16 mouse cellular contexts compared by ENCODE assay signal in the genomic region with DNA sequence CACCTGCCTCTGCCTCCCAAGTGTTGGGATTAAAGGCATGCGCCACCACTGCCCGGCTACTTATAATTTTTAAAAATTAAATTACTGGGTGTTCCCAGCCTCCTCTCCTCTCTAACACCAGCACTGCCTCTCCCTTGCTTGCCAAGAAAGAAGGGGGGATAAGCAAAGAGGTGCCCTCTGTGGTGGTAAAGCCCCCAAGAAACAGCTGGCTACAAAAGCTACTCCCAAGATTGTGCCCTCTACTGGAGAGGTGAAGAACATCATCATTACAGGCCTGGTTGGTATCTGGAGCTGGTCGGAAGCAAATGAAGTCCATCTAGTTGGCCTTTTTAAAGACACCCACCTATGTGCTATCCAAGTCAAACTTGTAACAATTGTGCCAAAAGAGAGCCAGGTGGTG. TPM values are rescaled to one million over a fixed set of nuclear protein-coding genes. Genes with fewer than 3 reads are reported as not detected.
A peak's percentile ranks its signal among the peaks of the same experiment; 100 is the strongest.
DNase-seq lines count a peak whose midpoint lies in the region; TF ChIP-seq lines count a peak whose summit lies in the region.
"Had no signal": no experiment of that assay in that cellular context is flagged by ENCODE, and none has a peak within 500 bp of the region (broad histone marks: within the 10 kb centered on the region; RNA-seq: fewer than 3 reads in every experiment).

No protein-coding gene starts in this region.

- DNase-seq in cerebellum, adult 9-11 months: peak; percentile 10
- DNase-seq in cerebellum, adult 9-10 months: no peak
- DNase-seq in left cerebral cortex, adult 2 months (ENCODE audit: extremely low spot score in 1 of 2, low spot score in 2 of 2): no peak
- no peak for DNase-seq in left cerebral cortex, postnatal 4 days
- DNase-seq in 416B (ENCODE audit: low read depth) (peak; percentile 60), R1 (ENCODE audit: low read depth, low spot score) (peak; percentile 44)
- DNase-seq in urinary bladder, postnatal 25 days (ENCODE audit: low spot score): no peak
- no peak for DNase-seq in left cerebral cortex, adult 8-10 months (ENCODE audit: low spot score in 2 of 2)
- DNase-seq: cerebellum, adult 11 months; liver, embryonic 13.5 days; midbrain, embryonic 14.5 days had no signal

- intact Hi-C loops in left cerebral cortex, adult 2 months (cut with DNase I): no loop called here
- intact Hi-C loops in left cerebral cortex, postnatal 4 days (cut with DNase I): loop anchor here (10.0 kb wide), 1 partner anchor 285 kb away; the partner anchor contains the start of gene Ppard

- H3K4me3 ChIP-seq in left cerebral cortex, adult 2 months: no peak overlapping the region
- H3K4me3 ChIP-seq: forebrain, embryonic 13.5 days; liver, embryonic 13.5 days had no signal

- H3K27ac ChIP-seq in left cerebral cortex, adult 2 months: no peak overlapping the region
- H3K27ac ChIP-seq: forebrain, embryonic 13.5 days; hindbrain, embryonic 14.5 days; liver, embryonic 13.5 days had no signal

- TF ChIP-seq CTCF in left cerebral cortex, adult 2 months (IDR thresholded peaks at IDR 0.05): peak; percentile 62

RNA-seq across cellular contexts. Expression of gene Fkbp5, which starts 2.5 kb away (rescaled TPM):
- 10 to 100 TPM; 51.5 to 54.4 TPM for total RNA-seq in left cerebral cortex, adult 2 months (2021)
- 10 to 100 TPM; 39.0 to 40.9 TPM for total RNA-seq in left cerebral cortex, postnatal 4 days (2021)
- total RNA-seq in left cerebral cortex, adult 8-10 months (2022): 10 to 100 TPM; 34.6 to 56.0 (median 46.5) TPM

RNA-seq across cellular contexts. Expression of gene Armc12, which starts 10.8 kb away (rescaled TPM):
- total RNA-seq in left cerebral cortex, adult 2 months (2021): not detected
- total RNA-seq in left cerebral cortex, postnatal 4 days (2021): not detected
- total RNA-seq in left cerebral cortex, adult 8-10 months (2022): not detected
- total RNA-seq: adrenal gland, adult 18-20 months; granulocyte monocyte progenitor cell, adult 5-6 weeks; layer of hippocampus, adult 8-10 months had no signal

RNA-seq across cellular contexts. Expression of gene Clpsl2, which starts 29.4 kb away (rescaled TPM):
- not detected for total RNA-seq in left cerebral cortex, adult 2 months (2021)
- not detected for total RNA-seq in left cerebral cortex, postnatal 4 days (2021)
- total RNA-seq in left cerebral cortex, adult 8-10 months (2022): not detected
- total RNA-seq: adrenal gland, adult 18-20 months; granulocyte monocyte progenitor cell, adult 5-6 weeks; layer of hippocampus, adult 8-10 months had no signal

RNA-seq across cellular contexts. Expression of gene Clps, which starts 40.7 kb away (rescaled TPM):
- total RNA-seq in left cerebral cortex, adult 2 months (2021): not detected
- total RNA-seq in left cerebral cortex, postnatal 4 days (2021): not detected
- total RNA-seq in left cerebral cortex, adult 8-10 months (2022): not detected
- total RNA-seq: adrenal gland, adult 18-20 months; granulocyte monocyte progenitor cell, adult 5-6 weeks; layer of hippocampus, adult 8-10 months had no signal

RNA-seq across cellular contexts. Expression of gene Lhfpl5, which starts 55.6 kb away (rescaled TPM):
- 1 to 10 TPM; 3.3 to 4.7 TPM for total RNA-seq in left cerebral cortex, adult 2 months (2021)
- 1 to 10 TPM; 7.4 to 8.1 TPM for total RNA-seq in left cerebral cortex, postnatal 4 days (2021)
- total RNA-seq in left cerebral cortex, adult 8-10 months (2022): 1 to 10 TPM; 4.0 to 6.1 (median 5.3) TPM
- total RNA-seq: granulocyte monocyte progenitor cell, adult 5-6 weeks had no signal

Comparison
In these comparisons a context has a peak if more than half of its experiments do, and no peak if none do; other contexts are left out.
1. DNase-seq: peak in cerebellum, adult 9-11 months (single experiment), 416B (single experiment) and R1 (single experiment); none in cerebellum, adult 9-10 months (single experiment), left cerebral cortex, adult 2 months (0 of 2), left cerebral cortex, postnatal 4 days (single experiment), urinary bladder, postnatal 25 days (single experiment) and left cerebral cortex, adult 8-10 months (0 of 2).